Mouse (Mus musculus) embryonic facial prominence, embryonic 14.5 days (tissue): ENCODE results near the gene Tmem259. TPM values are rescaled to one million over a fixed set of nuclear protein-coding genes. Genes with fewer than 3 reads are reported as not detected.

Experiments
- ATAC-seq: fragments of 200-750 bp; cut with Nextera tagmentation; 2 replicates; pipeline ENCODE4 v1.8.0; 2017; ENCODE audit warnings: low read depth, moderate number of reproducible peaks, moderate TSS enrichment
- DNase-seq: peaks from one replicate; pipeline ENCODE4 v3.0.0-alpha.2; 2015; ENCODE audit warnings: low spot score
- H3K27ac ChIP-seq: fragments of 300-500 bp; sonication (generic); replicated peaks from 2 replicates; pipeline ENCODE4 v1.5.1; 2014; ENCODE audit warnings: low read depth, mild to moderate bottlenecking, low read length, moderate library complexity
- H3K27me3 ChIP-seq: fragments of 300-500 bp; sonication (generic); replicated peaks from 2 replicates; pipeline ENCODE4 v1.6.1; 2014; ENCODE audit warnings: low read length; ENCODE audit not compliant: control insufficient read depth, insufficient read depth
- H3K36me3 ChIP-seq: fragments of 300-500 bp; sonication (generic); 2 replicates; pipeline ENCODE4 v1.6.1; 2014; ENCODE audit warnings: low read length, mixed read lengths; ENCODE audit not compliant: control insufficient read depth, insufficient read depth
- H3K4me1 ChIP-seq: fragments of 300-500 bp; sonication (generic); 2 replicates; pipeline ENCODE4 v1.6.1; 2014; ENCODE audit warnings: antibody characterized with exemption, low read length; ENCODE audit not compliant: control insufficient read depth, insufficient read depth
- H3K4me2 ChIP-seq: fragments of 300-500 bp; sonication (generic); 2 replicates; pipeline ENCODE4 v1.6.1; 2014; ENCODE audit warnings: low read depth, mild to moderate bottlenecking, low read length, moderate library complexity, mixed read lengths
- H3K4me3 ChIP-seq: fragments of 300-500 bp; sonication (generic); 2 replicates; pipeline ENCODE4 v1.5.1; 2014; ENCODE audit warnings: low read depth, mild to moderate bottlenecking, low read length
- H3K9ac ChIP-seq: fragments of 300-500 bp; sonication (generic); 2 replicates; pipeline ENCODE4 v1.6.1; 2014; ENCODE audit warnings: low read depth, mild to moderate bottlenecking, low read length, moderate library complexity, mixed read lengths
- H3K9me3 ChIP-seq: fragments of 300-500 bp; sonication (generic); 2 replicates; pipeline ENCODE4 v1.6.1; 2016; ENCODE audit warnings: low read length; ENCODE audit not compliant: control insufficient read depth
- WGBS: fragments of 180-500 bp; shearing (Covaris S2); extraction: QIAGEN DNeasy Blood & Tissue Kit; methylation state at CpG from one replicate; pipeline ENCODE4 v1.1.7; 2014; 5-methylcytosine and 5-hydroxymethylcytosine counted together
- polyA plus RNA-seq: library from polyadenylated mRNA; unstranded; fragments of >200 nt; fragmentation: Nextera tagmentation; extraction: Ambion mirVana; gene quantifications from 2 replicates; pipeline ENCODE4 v1.2.1, GENCODE M21; 2014

The Tmem259 gene
- polyA plus RNA-seq, 1 experiment from 2014 or later = 22.3 TPM

- Histone ChIP-seq H3K9ac (peak overlapping the region; percentile 86), H3K4me1 (peaks cover 40% of the 10 kb centered on the region), H3K27ac (peak overlapping the region; percentile 99)
These were observed 3.8 kb upstream of the Tmem259 start for GRCm38 (mm10) chr10:79987771-79988505.

GRCm38 (mm10) chr10:79986963-79987362 lies 2.8 kb upstream of the Tmem259 start:
- DNase-seq = peak; percentile 85
- Histone ChIP-seq H3K4me1 (peaks cover 43% of the 10 kb centered on the region), H3K4me3 (peak overlapping the region; percentile 8), H3K4me2 (peak overlapping the region; percentile 97), H3K9ac (peak overlapping the region; percentile 86; the same call in 1 of the 2 replicates), H3K27me3 (no peaks in the 10 kb centered on the region), H3K27ac (peak overlapping the region; percentile 99), H3K36me3 (peaks cover 13% of the 10 kb centered on the region), H3K9me3 (0 out of 2 replicates have a peak, but pooled peaks cover 5% of the 10 kb centered on the region)
- ATAC-seq = no peak
- WGBS = 4% methylated on average over 11 of the region's 11 CpGs

More at GRCm38 (mm10) chr10:79987771-79988505, 3.8 kb upstream of the Tmem259 start:
- H3K4me3 ChIP-seq = peak overlapping the region; percentile 82
- H3K4me2 ChIP-seq = peak overlapping the region; percentile 97
- ATAC-seq (no peak), DNase-seq (no peak)
- H3K36me3 ChIP-seq = peaks cover 22% of the 10 kb centered on the region
- 8% methylated on average over 19 of the region's 27 CpGs for WGBS
- 0 out of 2 replicates have a peak, but pooled peaks cover 5% of the 10 kb centered on the region for H3K9me3 ChIP-seq
- H3K27me3 ChIP-seq = no peaks in the 10 kb centered on the region

- Histone ChIP-seq H3K9ac (peak overlapping the region; percentile 87), H3K4me3 (peak overlapping the region; percentile 74), H3K36me3 (peaks cover 6% of the 10 kb centered on the region), H3K4me1 (peaks cover 43% of the 10 kb centered on the region), H3K4me2 (peak overlapping the region; percentile 97), H3K27ac (peak overlapping the region; percentile 99), H3K27me3 (no peaks in the 10 kb centered on the region), H3K9me3 (0 out of 2 replicates have a peak, but pooled peaks cover 1% of the 10 kb centered on the region)
- WGBS = 35% methylated on average over 6 of the region's 6 CpGs
- ATAC-seq = no peak
- no peak for DNase-seq
These were observed 2.2 kb upstream of the Tmem259 start for GRCm38 (mm10) chr10:79986232-79986878.

GRCm38 (mm10) chr10:79985334-79986231 lies 1.5 kb upstream of the Tmem259 start:
- Histone ChIP-seq H3K27ac (peak overlapping the region; percentile 99), H3K36me3 (peaks cover 2% of the 10 kb centered on the region; the same call in 1 of the 2 replicates), H3K27me3 (no peaks in the 10 kb centered on the region), H3K4me3 (peak overlapping the region; percentile 74), H3K4me2 (peak overlapping the region; percentile 97), H3K9me3 (no peaks in the 10 kb centered on the region), H3K4me1 (peaks cover 43% of the 10 kb centered on the region), H3K9ac (peak overlapping the region; percentile 87)
- ATAC-seq (no peak), DNase-seq (peak; percentile 63)
- WGBS = 2% methylated on average over 35 of the region's 35 CpGs

GRCm38 (mm10) chr10:79984871-79985270 lies 741 bp upstream of the Tmem259 start:
- H3K27me3 ChIP-seq = no peaks in the 10 kb centered on the region
- DNase-seq = peak; percentile 100
- ATAC-seq = peak; percentile 93
- H3K4me2 ChIP-seq = peak overlapping the region; percentile 97
- peaks cover 3% of the 10 kb centered on the region; the same call in 1 of the 2 replicates for H3K36me3 ChIP-seq
- peak overlapping the region; percentile 87 for H3K9ac ChIP-seq
- peak overlapping the region; percentile 74 for H3K4me3 ChIP-seq
- H3K9me3 ChIP-seq = no peaks in the 10 kb centered on the region
- WGBS = under 1% methylated on average over 22 of the region's 22 CpGs
- H3K27ac ChIP-seq = peak overlapping the region; percentile 99
- H3K4me1 ChIP-seq = peaks cover 42% of the 10 kb centered on the region

GRCm38 (mm10) chr10:79983670-79984069 lies 460 bp downstream of the Tmem259 start:
- H3K36me3 ChIP-seq = peaks cover 12% of the 10 kb centered on the region
- ATAC-seq (no peak), DNase-seq (no peak)
- H3K27ac ChIP-seq = peak overlapping the region; percentile 99
- peak overlapping the region; percentile 87 for H3K9ac ChIP-seq
- H3K9me3 ChIP-seq = no peaks in the 10 kb centered on the region
- WGBS = 2% methylated on average over 10 of the region's 21 CpGs
- no peaks in the 10 kb centered on the region for H3K27me3 ChIP-seq
- peak overlapping the region; percentile 74 for H3K4me3 ChIP-seq
- H3K4me1 ChIP-seq = peaks cover 32% of the 10 kb centered on the region
- peak overlapping the region; percentile 97 for H3K4me2 ChIP-seq

- Histone ChIP-seq H3K4me1 (peaks cover 32% of the 10 kb centered on the region), H3K4me3 (peak overlapping the region; percentile 74), H3K9me3 (no peaks in the 10 kb centered on the region), H3K27me3 (no peaks in the 10 kb centered on the region), H3K4me2 (peak overlapping the region; percentile 97), H3K9ac (peak overlapping the region; percentile 87), H3K36me3 (peaks cover 16% of the 10 kb centered on the region), H3K27ac (peak overlapping the region; percentile 99; the same call in 1 of the 2 replicates)
- no peak for DNase-seq
- WGBS = 77% methylated on average over 5 of the region's 5 CpGs
- ATAC-seq = no peak
These were observed 925 bp downstream of the Tmem259 start for GRCm38 (mm10) chr10:79983205-79983604.
